Mouse (Mus musculus) liver, postnatal 0 days (tissue): ENCODE measurements around the gene 4930402H24Rik. TPM values are rescaled to one million over a fixed set of nuclear protein-coding genes. Genes with fewer than 3 reads are reported as not detected.
A peak's percentile ranks its signal among the peaks of the same experiment; 100 is the strongest.
"Not testable (repeated sequence)": the region's sequence is repeated elsewhere in the genome, so short reads cannot be mapped to it uniquely, and the experiment has no call there.

Source experiments
- ATAC-seq: fragments of 200-750 bp; cut with Nextera tagmentation; 2 replicates; pipeline ENCODE4 v1.8.0; 2017; ENCODE audit warnings: mild to moderate bottlenecking, moderate library complexity
- DNase-seq: peaks from one replicate; pipeline ENCODE4 v3.0.0-alpha.2; 2016
- H3K27ac ChIP-seq: fragments of 300-500 bp; sonication (generic); 2 replicates; pipeline ENCODE4 v1.5.1; 2014; ENCODE audit warnings: antibody characterized with exemption, moderate library complexity, mild to moderate bottlenecking, low read depth
- H3K27me3 ChIP-seq: fragments of 300-500 bp; sonication (generic); 2 replicates; pipeline ENCODE4 v1.6.1; 2014; ENCODE audit warnings: low read length, control low read depth, mixed read lengths; ENCODE audit not compliant: insufficient read depth
- H3K36me3 ChIP-seq: fragments of 300-500 bp; sonication (generic); replicated peaks from 2 replicates; pipeline ENCODE4 v1.6.1; 2014; ENCODE audit warnings: mild to moderate bottlenecking, control low read depth, low read length, moderate library complexity, mixed read lengths; ENCODE audit not compliant: insufficient read depth
- H3K4me1 ChIP-seq: fragments of 300-500 bp; sonication (generic); 2 replicates; pipeline ENCODE4 v1.6.1; 2014; ENCODE audit warnings: antibody characterized with exemption, mild to moderate bottlenecking, control low read depth; ENCODE audit not compliant: insufficient read depth
- H3K4me2 ChIP-seq: fragments of 300-500 bp; sonication (generic); 2 replicates; pipeline ENCODE4 v1.6.1; 2014; ENCODE audit warnings: low read depth, mild to moderate bottlenecking, low read length, moderate library complexity, mixed read lengths
- H3K4me3 ChIP-seq: fragments of 300-500 bp; sonication (generic); 2 replicates; pipeline ENCODE4 v1.5.1; 2014; ENCODE audit warnings: low read depth, low read length
- H3K9ac ChIP-seq: fragments of 300-500 bp; sonication (generic); replicated peaks from 2 replicates; pipeline ENCODE4 v1.6.1; 2014; ENCODE audit warnings: mild to moderate bottlenecking, moderate library complexity
- H3K9me3 ChIP-seq: fragments of 300-500 bp; sonication (generic); 2 replicates; pipeline ENCODE4 v1.6.1; 2016; ENCODE audit warnings: mild to moderate bottlenecking, control low read depth, low read length, mixed read lengths
- CTCF ChIP-seq: sonication (generic); IDR thresholded peaks from 2 replicates; pipeline ENCODE4 v1.5.1; 2016; ENCODE audit warnings: antibody characterized with exemption, low read depth
- EP300 ChIP-seq: IDR thresholded peaks from 2 replicates; pipeline ENCODE4 v1.6.1; 2016; ENCODE audit warnings: antibody characterized with exemption, low read depth, mild to moderate bottlenecking
- WGBS: fragments of 180-500 bp; shearing (Covaris S2); extraction: QIAGEN DNeasy Blood & Tissue Kit; methylation state at CpG from one replicate; pipeline ENCODE4 v1.1.7; 2014; ENCODE audit not compliant: insufficient replicate concordance; 5-methylcytosine and 5-hydroxymethylcytosine counted together
- polyA plus RNA-seq: library from polyadenylated mRNA; unstranded; fragments of >200 nt; fragmentation: Nextera tagmentation; extraction: Ambion mirVana; gene quantifications from 2 replicates; pipeline ENCODE4 v1.2.1, GENCODE M21; 2015

4930402H24Rik gene
- polyA plus RNA-seq, 1 experiment from 2014 or later: 8.9 TPM

- no peak overlapping the region for H3K4me2 ChIP-seq
- H3K9me3 ChIP-seq: no peaks in the 10 kb centered on the region
- DNase-seq: no peak
- no peak overlapping the region for H3K4me3 ChIP-seq
- peaks cover 6% of the 10 kb centered on the region for H3K4me1 ChIP-seq
- ATAC-seq: no peak
- 0 out of 2 replicates have a peak, but pooled peaks cover 3% of the 10 kb centered on the region for H3K36me3 ChIP-seq
- WGBS: 81% methylated on average over 4 of the region's 4 CpGs
- TF ChIP-seq EP300 (no peak), CTCF (no peak)
- H3K27me3 ChIP-seq: no peaks in the 10 kb centered on the region
- H3K9ac ChIP-seq: no peak overlapping the region
- no peak overlapping the region for H3K27ac ChIP-seq
Measured at GRCm38 (mm10) chr2:130829496-130829895, 76.7 kb downstream of the 4930402H24Rik start.

DNA sequence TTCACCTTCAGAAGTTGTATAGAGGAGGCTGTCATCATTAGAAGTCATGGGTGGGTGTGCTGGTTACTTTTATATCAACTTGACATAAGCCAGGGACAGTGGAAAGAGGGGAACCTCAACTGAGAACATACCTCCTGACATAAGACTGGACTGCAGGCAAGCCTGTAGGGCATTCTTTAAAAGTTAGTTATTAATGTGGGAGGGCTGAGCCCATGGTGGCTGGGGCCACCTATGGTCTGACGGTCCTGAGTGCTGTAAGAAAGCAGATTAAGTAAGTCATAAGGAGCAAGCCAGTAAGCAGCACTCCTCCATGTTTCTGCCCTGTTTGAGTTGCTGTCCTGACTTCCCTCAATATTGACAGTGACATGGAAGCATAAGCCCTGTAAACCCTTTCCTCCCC lies 77.5 kb downstream of the 4930402H24Rik start:
- no peaks in the 10 kb centered on the region for H3K9me3 ChIP-seq
- TF ChIP-seq CTCF: no peak
- no peak for TF ChIP-seq EP300
- no peak overlapping the region for H3K4me2 ChIP-seq
- H3K27me3 ChIP-seq: no peaks in the 10 kb centered on the region
- DNase-seq: no peak
- no peak for ATAC-seq
- H3K36me3 ChIP-seq: 0 out of 2 replicates have a peak, but pooled peaks cover 3% of the 10 kb centered on the region
- H3K4me3 ChIP-seq: no peak overlapping the region
- 68% methylated on average over 1 of the region's 1 CpGs for WGBS
- H3K4me1 ChIP-seq: peaks cover 3% of the 10 kb centered on the region
- H3K9ac ChIP-seq: no peak overlapping the region
- no peak overlapping the region for H3K27ac ChIP-seq

DNA sequence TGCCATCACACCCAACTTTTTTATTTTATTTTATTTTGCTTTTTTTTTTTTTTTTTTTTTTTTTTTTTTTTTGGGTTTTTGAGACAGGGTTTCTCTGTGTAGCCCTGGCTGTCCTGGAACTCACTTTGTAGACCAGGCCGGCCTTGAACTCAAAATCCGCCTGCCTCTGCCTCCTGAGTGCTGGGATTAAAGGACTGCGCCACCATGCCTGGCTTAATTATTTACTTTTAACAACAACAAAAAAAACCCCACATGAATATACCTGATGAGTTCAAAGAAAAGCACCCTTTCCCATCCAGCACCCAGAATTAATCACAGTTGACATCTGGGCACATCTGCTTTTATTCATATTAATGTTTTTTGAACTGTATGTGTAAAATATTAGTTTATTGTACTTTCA lies 78.1 kb downstream of the 4930402H24Rik start:
- H3K36me3 ChIP-seq, H3K9ac ChIP-seq, DNase-seq, H3K27me3 ChIP-seq, H3K9me3 ChIP-seq, ATAC-seq, H3K4me2 ChIP-seq, H3K4me3 ChIP-seq, H3K4me1 ChIP-seq: not testable (repeated sequence)
- peak overlapping the region; percentile 57; the same call in 1 of the 2 replicates for H3K27ac ChIP-seq
- 66% methylated on average over 3 of the region's 3 CpGs for WGBS

DNA sequence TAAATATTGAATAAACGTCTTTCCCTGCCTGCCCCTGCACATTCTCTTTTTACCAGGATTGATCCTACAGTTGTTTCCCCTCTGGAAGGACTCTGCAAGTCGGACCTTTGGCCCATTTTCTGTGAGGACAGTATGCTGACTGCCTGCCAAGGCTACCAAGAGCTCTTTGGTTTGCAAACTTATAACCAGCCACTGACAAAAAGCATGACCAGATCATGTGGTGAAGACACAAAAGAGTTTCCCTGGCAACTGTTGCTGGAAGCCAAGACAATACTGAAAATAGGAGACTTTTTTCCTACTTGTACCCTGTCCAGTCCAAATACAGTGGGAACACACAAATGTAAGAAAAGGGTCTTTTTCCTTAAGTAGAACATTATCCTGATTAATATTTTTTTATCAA lies 78.8 kb downstream of the 4930402H24Rik start:
- TF ChIP-seq EP300: 0 out of 2 replicates have a peak, but pooled peaks have one; percentile 14
- TF ChIP-seq CTCF: no peak
- WGBS: 52% methylated on average over 2 of the region's 2 CpGs

DNA sequence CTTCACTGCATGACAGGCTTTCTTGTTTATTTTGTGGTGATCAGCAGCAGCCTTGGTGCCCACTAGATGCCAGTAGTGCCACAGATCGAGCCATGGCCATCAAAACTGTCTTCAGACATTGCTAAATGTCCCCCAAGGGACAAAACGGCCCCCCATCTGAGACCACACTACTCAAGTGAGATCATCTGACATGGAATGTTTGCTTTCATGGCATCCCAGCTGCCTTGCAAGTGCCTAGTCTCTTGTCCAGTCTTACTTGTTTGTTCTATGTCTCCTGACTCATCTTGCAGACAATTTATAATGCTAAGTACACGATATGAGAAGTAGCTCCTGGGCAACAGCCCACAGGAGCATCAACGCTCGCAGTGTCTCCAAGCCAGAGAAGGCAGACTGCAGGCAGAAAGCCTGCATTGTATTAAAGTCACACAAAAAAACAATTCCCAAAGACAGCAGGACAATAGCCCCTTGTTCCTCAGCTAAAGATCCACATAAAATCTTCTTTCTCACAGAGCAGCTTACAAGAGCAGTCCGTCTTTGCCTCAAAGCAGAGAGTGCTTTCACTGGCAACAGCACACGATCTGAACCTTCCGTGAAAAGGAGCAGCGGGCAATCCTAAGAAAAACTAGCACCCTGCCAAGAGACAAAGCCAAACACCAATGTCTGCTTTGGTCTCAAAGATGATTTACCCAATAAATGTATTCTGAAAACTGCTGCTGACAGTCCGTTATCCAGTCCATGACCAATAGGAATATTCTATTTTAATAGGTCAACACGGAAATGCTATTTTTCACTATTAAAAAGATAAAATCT lies 87.2 kb downstream of the 4930402H24Rik start:
- TF ChIP-seq EP300 (no peak), CTCF (peak; percentile 39; the same call in 1 of the 2 replicates)
- 79% methylated on average over 11 of the region's 11 CpGs for WGBS
- DNase-seq (no peak), ATAC-seq (no peak)
- Histone ChIP-seq H3K36me3 (peaks cover 14% of the 10 kb centered on the region; the same call in 1 of the 2 replicates), H3K9ac (no peak overlapping the region), H3K27ac (no peak overlapping the region), H3K27me3 (no peaks in the 10 kb centered on the region), H3K4me1 (peaks cover 6% of the 10 kb centered on the region; the same call in 1 of the 2 replicates), H3K4me3 (no peak overlapping the region), H3K4me2 (no peak overlapping the region), H3K9me3 (no peaks in the 10 kb centered on the region)

More for the DNA sequence above, 78.8 kb downstream of the 4930402H24Rik start:
- Histone ChIP-seq H3K4me1 (no peaks in the 10 kb centered on the region; the same call in 1 of the 2 replicates), H3K9ac (no peak overlapping the region), H3K36me3 (0 out of 2 replicates have a peak, but pooled peaks cover 3% of the 10 kb centered on the region), H3K4me3 (no peak overlapping the region), H3K9me3 (no peaks in the 10 kb centered on the region), H3K27me3 (no peaks in the 10 kb centered on the region), H3K4me2 (no peak overlapping the region), H3K27ac (peak overlapping the region; percentile 58)
- no peak for ATAC-seq
- DNase-seq: no peak

GRCm38 (mm10) chr2:130817865-130818264 lies 88.3 kb downstream of the 4930402H24Rik start:
- DNase-seq: no peak
- ATAC-seq: no peak
- no peak overlapping the region for H3K4me2 ChIP-seq
- H3K27me3 ChIP-seq: no peaks in the 10 kb centered on the region
- no peaks in the 10 kb centered on the region for H3K9me3 ChIP-seq
- 82% methylated on average over 1 of the region's 1 CpGs for WGBS
- no peak overlapping the region for H3K27ac ChIP-seq
- peaks cover 6% of the 10 kb centered on the region; the same call in 1 of the 2 replicates for H3K4me1 ChIP-seq
- peaks cover 14% of the 10 kb centered on the region; the same call in 1 of the 2 replicates for H3K36me3 ChIP-seq
- H3K9ac ChIP-seq: no peak overlapping the region
- TF ChIP-seq CTCF: no peak
- no peak overlapping the region for H3K4me3 ChIP-seq
